23 mouse cellular contexts compared by ENCODE assay signal in the genomic region with DNA sequence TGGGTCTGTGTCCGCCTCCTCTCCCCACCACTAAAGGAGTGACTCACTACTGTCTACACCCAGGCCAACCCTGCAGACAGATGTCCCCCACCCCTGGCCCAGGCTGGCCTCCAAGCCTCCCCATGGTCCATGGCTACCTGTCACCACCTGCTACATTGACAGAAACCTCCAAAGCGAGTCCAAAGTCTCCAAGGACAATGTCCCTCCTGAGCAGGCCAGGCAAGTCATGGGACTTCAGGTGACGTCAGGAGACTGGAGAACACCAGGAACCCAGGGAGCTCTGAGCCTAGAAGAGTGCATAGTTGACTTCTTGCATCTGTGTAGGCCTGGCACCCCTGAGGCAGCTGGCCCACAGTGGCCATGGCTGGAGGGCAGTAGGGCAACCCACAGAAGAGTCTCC. TPM values are rescaled to one million over a fixed set of nuclear protein-coding genes. Genes with fewer than 3 reads are reported as not detected.
DNase-seq lines count a peak whose midpoint lies in the region; ATAC-seq and TF ChIP-seq lines count a peak whose summit lies in the region.
"Had no signal": no experiment of that assay in that cellular context is flagged by ENCODE, and none has a peak within 500 bp of the region (broad histone marks: within the 10 kb centered on the region; RNA-seq: fewer than 3 reads in every experiment).

No protein-coding gene starts in this region.

- WGBS in liver, embryonic 13.5 days (ENCODE audit: insufficient replicate concordance), result 60% methylated on average over 3 of the region's 3 CpGs
- WGBS in liver, embryonic 11.5 days, result 79% methylated on average over 3 of the region's 3 CpGs
- 72% methylated on average over 3 of the region's 3 CpGs for WGBS in intestine, embryonic 16.5 days
- WGBS in stomach, postnatal 0 days, result 84% methylated on average over 3 of the region's 3 CpGs

- TF ChIP-seq EP300 in stomach, postnatal 0 days (optimal IDR thresholded peaks at IDR 0.05), result no peak

- H3K4me3 ChIP-seq in liver, embryonic 13.5 days (replicated peaks), result no peak overlapping the region
- H3K4me3 ChIP-seq in liver, embryonic 11.5 days (ENCODE audit: low read depth, low read length), result no peak overlapping the region
- H3K4me3 ChIP-seq in intestine, embryonic 16.5 days (ENCODE audit: low read length), result no peak overlapping the region
- no peak overlapping the region for H3K4me3 ChIP-seq in stomach, postnatal 0 days (ENCODE audit: low read depth, low read length)
- H3K4me3 ChIP-seq: embryonic facial prominence, embryonic 12.5 days; heart, embryonic 12.5 days; limb, embryonic 15.5 days had no signal

- H3K4me2 ChIP-seq in liver, embryonic 13.5 days, result no peak overlapping the region
- H3K4me2 ChIP-seq in liver, embryonic 11.5 days, result no peak overlapping the region
- no peak overlapping the region for H3K4me2 ChIP-seq in intestine, embryonic 16.5 days (ENCODE audit: low read depth, low read length)
- no peak overlapping the region for H3K4me2 ChIP-seq in stomach, postnatal 0 days (replicated peaks; ENCODE audit: low read depth)
- H3K4me2 ChIP-seq: embryonic facial prominence, embryonic 12.5 days; heart, embryonic 12.5 days; limb, embryonic 15.5 days; midbrain, embryonic 11.5 days had no signal

- DNase-seq in kidney, adult 11 months, result peak; percentile 41
- no peak for DNase-seq in kidney, postnatal 14 days
- DNase-seq in liver, embryonic 13.5 days, result no peak
- DNase-seq in liver, embryonic 11.5 days (ENCODE audit: low spot score), result no peak
- DNase-seq in stomach, postnatal 0 days (ENCODE audit: low spot score), result no peak
- DNase-seq: adrenal gland, postnatal 10 days; cerebellum, adult 18-20 months; cerebellum, postnatal 25 days; forebrain, postnatal 0 days; gastrocnemius, postnatal 25 days; heart, adult 18-20 months; heart, postnatal 14 days; kidney, postnatal 10 days; lung, postnatal 10 days; right cerebral cortex, adult 18-20 months; right cerebral cortex, postnatal 4 days; thymus, postnatal 25 days had no signal

- ATAC-seq in liver, embryonic 13.5 days (ENCODE audit: low read depth), result peak; percentile 29; the same call in 1 of the 2 replicates
- no peak for ATAC-seq in liver, embryonic 11.5 days (replicated peaks; ENCODE audit: low FRiP score)
- peak; percentile 84 for ATAC-seq in intestine, embryonic 16.5 days
- peak; percentile 74 for ATAC-seq in stomach, postnatal 0 days (ENCODE audit: low FRiP score, low TSS enrichment)
- no peak for ATAC-seq in megakaryocyte progenitor cell, adult 5-6 weeks (replicated peaks; ENCODE audit: poor library complexity)
- ATAC-seq: forebrain, postnatal 0 days had no signal

- no peak overlapping the region for H3K27ac ChIP-seq in liver, embryonic 13.5 days
- H3K27ac ChIP-seq in liver, embryonic 11.5 days (ENCODE audit: low read depth, low read length), result no peak overlapping the region
- 0 out of 2 replicates have a peak overlapping the region, but pooled peaks have one; percentile 19 for H3K27ac ChIP-seq in intestine, embryonic 16.5 days (ENCODE audit: low read length)
- no peak overlapping the region for H3K27ac ChIP-seq in stomach, postnatal 0 days (replicated peaks)
- H3K27ac ChIP-seq: embryonic facial prominence, embryonic 12.5 days; limb, embryonic 15.5 days had no signal

- H3K27me3 ChIP-seq in liver, embryonic 13.5 days, result no peaks in the 10 kb centered on the region
- H3K27me3 ChIP-seq in liver, embryonic 11.5 days (replicated peaks; ENCODE audit: control insufficient read depth, insufficient read depth, low read length), result no peaks in the 10 kb centered on the region
- no peaks in the 10 kb centered on the region for H3K27me3 ChIP-seq in intestine, embryonic 16.5 days (replicated peaks; ENCODE audit: control insufficient read depth, insufficient read depth, low read length)
- no peaks in the 10 kb centered on the region for H3K27me3 ChIP-seq in stomach, postnatal 0 days (ENCODE audit: control insufficient read depth, insufficient read depth, low read length)
- H3K27me3 ChIP-seq: embryonic facial prominence, embryonic 12.5 days; heart, embryonic 12.5 days; limb, embryonic 15.5 days had no signal

- H3K9ac ChIP-seq in liver, embryonic 13.5 days, result no peak overlapping the region
- no peak overlapping the region for H3K9ac ChIP-seq in liver, embryonic 11.5 days (ENCODE audit: low read depth, low read length)
- H3K9ac ChIP-seq in intestine, embryonic 16.5 days (ENCODE audit: low read depth, low read length), result peak overlapping the region; percentile 12; the same call in 1 of the 2 replicates
- H3K9ac ChIP-seq in stomach, postnatal 0 days (ENCODE audit: low read length), result no peak overlapping the region
- H3K9ac ChIP-seq: embryonic facial prominence, embryonic 12.5 days; forebrain, postnatal 0 days; heart, embryonic 12.5 days; limb, embryonic 15.5 days had no signal

- TF ChIP-seq CTCF in stomach, postnatal 0 days (IDR thresholded peaks at IDR 0.05; ENCODE audit: low read depth), result no peak

- no peaks in the 10 kb centered on the region for H3K9me3 ChIP-seq in liver, embryonic 13.5 days (replicated peaks)
- H3K9me3 ChIP-seq in liver, embryonic 11.5 days (ENCODE audit: control insufficient read depth, low read length), result no peaks in the 10 kb centered on the region
- H3K9me3 ChIP-seq in intestine, embryonic 16.5 days (ENCODE audit: control insufficient read depth, low read length), result no peaks in the 10 kb centered on the region
- H3K9me3 ChIP-seq in stomach, postnatal 0 days (ENCODE audit: control insufficient read depth, low read length), result no peaks in the 10 kb centered on the region
- H3K9me3 ChIP-seq: heart, embryonic 12.5 days; limb, embryonic 15.5 days had no signal

- H3K36me3 ChIP-seq in liver, embryonic 13.5 days, result no peaks in the 10 kb centered on the region
- H3K36me3 ChIP-seq in liver, embryonic 11.5 days (ENCODE audit: control insufficient read depth, insufficient read depth, low read length), result no peaks in the 10 kb centered on the region
- no peaks in the 10 kb centered on the region for H3K36me3 ChIP-seq in intestine, embryonic 16.5 days (ENCODE audit: control insufficient read depth, insufficient read depth, low read length)
- no peaks in the 10 kb centered on the region for H3K36me3 ChIP-seq in stomach, postnatal 0 days (ENCODE audit: control insufficient read depth, insufficient read depth, low read length)
- H3K36me3 ChIP-seq: embryonic facial prominence, embryonic 12.5 days; heart, embryonic 12.5 days; limb, embryonic 15.5 days had no signal

- H3K4me1 ChIP-seq in liver, embryonic 13.5 days (replicated peaks), result no peaks in the 10 kb centered on the region
- H3K4me1 ChIP-seq in liver, embryonic 11.5 days (replicated peaks; ENCODE audit: control insufficient read depth, insufficient read depth, low read length), result no peaks in the 10 kb centered on the region
- H3K4me1 ChIP-seq in intestine, embryonic 16.5 days (ENCODE audit: control insufficient read depth, insufficient read depth, low read length), result no peaks in the 10 kb centered on the region
- no peaks in the 10 kb centered on the region for H3K4me1 ChIP-seq in stomach, postnatal 0 days (replicated peaks; ENCODE audit: control insufficient read depth, insufficient read depth)
- H3K4me1 ChIP-seq: embryonic facial prominence, embryonic 12.5 days; heart, embryonic 12.5 days; limb, embryonic 15.5 days had no signal

RNA-seq across cellular contexts. Expression of a gene that starts 45.3 kb away (rescaled TPM):
- 1.2 and 1.3 TPM in 2 replicates for polyA plus RNA-seq in liver, embryonic 13.5 days (2015; fragmentation: Nextera tagmentation; extraction: Ambion mirVana)
- polyA plus RNA-seq in liver, embryonic 11.5 days (2014; fragmentation: Nextera tagmentation; extraction: Ambion mirVana), result 3.4 and 4.6 TPM in 2 replicates
- polyA plus RNA-seq in intestine, embryonic 16.5 days (2015; fragmentation: Nextera tagmentation; extraction: Ambion mirVana), result 2.7 and 3.3 TPM in 2 replicates
- polyA plus RNA-seq in stomach, postnatal 0 days (2015; fragmentation: Nextera tagmentation; extraction: Ambion mirVana), result 2.4 and 3.1 TPM in 2 replicates
- 32.8 and 38.3 TPM in 2 replicates for total RNA-seq in megakaryocyte progenitor cell, adult 5-6 weeks (2015)
- 47.8 and 54.2 TPM in 2 replicates for total RNA-seq in megakaryocyte progenitor cell, adult 5-6 weeks (2017)

Comparison
In these comparisons a context has a peak if more than half of its experiments do, and no peak if none do; other contexts are left out.
1. ATAC-seq: peak in liver, embryonic 13.5 days (single experiment), intestine, embryonic 16.5 days (single experiment) and stomach, postnatal 0 days (single experiment); none in liver, embryonic 11.5 days (single experiment) and megakaryocyte progenitor cell, adult 5-6 weeks (single experiment).